Mouse (Mus musculus) liver, adult 2 months (tissue): ENCODE data around the gene Fndc3b. TPM values are rescaled to one million over a fixed set of nuclear protein-coding genes. Genes with fewer than 3 reads are reported as not detected.

ENCODE experiments used
- DNase-seq: peaks from one replicate; pipeline ENCODE4 v3.0.0-alpha.2; 2011; ENCODE audit warnings: low read depth, low spot score; ENCODE audit errors: extremely low read depth
- H3K27ac ChIP-seq: fragments of 200-500 bp; replicated peaks from 2 replicates; pipeline ENCODE4 v1.5.1; 2012; ENCODE audit warnings: low read depth, mild to moderate bottlenecking, control low read depth, inconsistent platforms, low read length; ENCODE audit not compliant: insufficient read depth
- H3K27me3 ChIP-seq: fragments of 200-500 bp; 2 replicates; pipeline ENCODE4 v1.6.1; 2012; ENCODE audit warnings: mild to moderate bottlenecking, moderate library complexity, low read length, inconsistent platforms; ENCODE audit not compliant: control insufficient read depth, insufficient read depth
- H3K36me3 ChIP-seq: fragments of 200-500 bp; 2 replicates; pipeline ENCODE4 v1.6.1; 2012; ENCODE audit warnings: low read length, inconsistent platforms; ENCODE audit not compliant: control insufficient read depth, insufficient read depth
- H3K4me1 ChIP-seq: fragments of 200-500 bp; 2 replicates; pipeline ENCODE4 v1.6.1; 2011; ENCODE audit warnings: low read length; ENCODE audit not compliant: control insufficient read depth, insufficient read depth
- H3K4me3 ChIP-seq: fragments of 200-500 bp; 2 replicates; pipeline ENCODE4 v1.5.1; 2011; ENCODE audit warnings: low read depth, mild to moderate bottlenecking, control low read depth, low read length, moderate library complexity; ENCODE audit not compliant: insufficient read depth
- H3K79me2 ChIP-seq: fragments of 200-500 bp; 2 replicates; pipeline ENCODE4 v1.6.1; 2012; ENCODE audit warnings: inconsistent platforms, mild to moderate bottlenecking, low read length, moderate library complexity; ENCODE audit not compliant: control insufficient read depth, insufficient read depth
- H3K9ac ChIP-seq: fragments of 200-500 bp; 2 replicates; pipeline ENCODE4 v1.6.1; 2012; ENCODE audit warnings: low read depth, mild to moderate bottlenecking, control low read depth, inconsistent platforms, low read length
- CTCF ChIP-seq: fragments of 200-500 bp; IDR thresholded peaks from 2 replicates; pipeline ENCODE4 v1.5.1; 2011; ENCODE audit warnings: low read depth, low read length, control low read depth
- POLR2A ChIP-seq: fragments of 200-500 bp; IDR thresholded peaks from 2 replicates; pipeline ENCODE4 v1.6.1; 2011; ENCODE audit warnings: low read length, control low read depth; ENCODE audit not compliant: insufficient read depth; ENCODE audit errors: extremely low read depth
- WGBS: fragments of 180-500 bp; shearing (Covaris S2); methylation state at CpG from one replicate; pipeline ENCODE4 v1.1.7; 2018; 5-methylcytosine and 5-hydroxymethylcytosine counted together
- polyA plus RNA-seq: library from polyadenylated mRNA; depleted of rRNA; stranded (reverse); fragments of >200 nt; gene quantifications from 2 replicates; pipeline ENCODE4 v1.2.3, GENCODE M21; 2012
- total RNA-seq: library from RNA; depleted of rRNA; stranded (reverse); fragments of >200 nt; gene quantifications from 2 replicates; pipeline ENCODE4 v1.2.3, GENCODE M21; 2014

Gene Fndc3b
- total and polyA plus RNA-seq, 2 experiments: 3.3 to 9.4 TPM

GRCm38 (mm10) chr3:27462316-27462902, 248.7 kb downstream of the Fndc3b start:
- H3K27me3 ChIP-seq: no peaks in the 10 kb centered on the region
- no peak overlapping the region for H3K4me3 ChIP-seq
- TF ChIP-seq POLR2A (no peak), CTCF (no peak)
- WGBS: 91% methylated on average over 9 of the region's 9 CpGs
- no peaks in the 10 kb centered on the region for H3K4me1 ChIP-seq
- no peaks in the 10 kb centered on the region for H3K79me2 ChIP-seq
- H3K9ac ChIP-seq: no peak overlapping the region
- peaks cover 30% of the 10 kb centered on the region for H3K36me3 ChIP-seq
- H3K27ac ChIP-seq: no peak overlapping the region
- DNase-seq: no peak

GRCm38 (mm10) chr3:27461861-27462260, 249.2 kb downstream of the Fndc3b start:
- no peaks in the 10 kb centered on the region for H3K27me3 ChIP-seq
- 93% methylated on average over 7 of the region's 7 CpGs for WGBS
- peaks cover 34% of the 10 kb centered on the region for H3K36me3 ChIP-seq
- H3K79me2 ChIP-seq: no peaks in the 10 kb centered on the region
- H3K27ac ChIP-seq: no peak overlapping the region
- DNase-seq: no peak
- H3K9ac ChIP-seq: no peak overlapping the region
- H3K4me3 ChIP-seq: no peak overlapping the region
- TF ChIP-seq POLR2A: no peak
- TF ChIP-seq CTCF: no peak
- no peaks in the 10 kb centered on the region for H3K4me1 ChIP-seq

GRCm38 (mm10) chr3:27461037-27461436, 250.1 kb downstream of the Fndc3b start:
- no peak for TF ChIP-seq POLR2A
- TF ChIP-seq CTCF: peak; percentile 70
- 66% methylated on average over 1 of the region's 1 CpGs for WGBS
- Histone ChIP-seq H3K27ac (no peak overlapping the region), H3K36me3 (peaks cover 38% of the 10 kb centered on the region), H3K4me3 (no peak overlapping the region), H3K79me2 (no peaks in the 10 kb centered on the region), H3K4me1 (no peaks in the 10 kb centered on the region), H3K27me3 (no peaks in the 10 kb centered on the region), H3K9ac (no peak overlapping the region)
- DNase-seq: peak; percentile 58

- H3K36me3 ChIP-seq: peaks cover 33% of the 10 kb centered on the region
- WGBS: 94% methylated on average over 9 of the region's 9 CpGs
- H3K4me1 ChIP-seq: no peaks in the 10 kb centered on the region
- no peak overlapping the region for H3K4me3 ChIP-seq
- H3K27ac ChIP-seq: no peak overlapping the region
- no peaks in the 10 kb centered on the region for H3K27me3 ChIP-seq
- DNase-seq: no peak
- H3K9ac ChIP-seq: no peak overlapping the region
- H3K79me2 ChIP-seq: no peaks in the 10 kb centered on the region
- no peak for TF ChIP-seq POLR2A
- no peak for TF ChIP-seq CTCF
Observed at GRCm38 (mm10) chr3:27458416-27458815, 252.7 kb downstream of the Fndc3b start.

GRCm38 (mm10) chr3:27456514-27456913, 254.6 kb downstream of the Fndc3b start:
- WGBS: 82% methylated on average over 14 of the region's 14 CpGs
- Histone ChIP-seq H3K79me2 (no peaks in the 10 kb centered on the region), H3K4me3 (no peak overlapping the region), H3K36me3 (peaks cover 31% of the 10 kb centered on the region), H3K4me1 (no peaks in the 10 kb centered on the region), H3K9ac (no peak overlapping the region), H3K27me3 (no peaks in the 10 kb centered on the region), H3K27ac (no peak overlapping the region)
- TF ChIP-seq CTCF: no peak
- TF ChIP-seq POLR2A: no peak
- DNase-seq: no peak

GRCm38 (mm10) chr3:27454402-27455195, 256.5 kb downstream of the Fndc3b start:
- 83% methylated on average over 8 of the region's 8 CpGs for WGBS
- Histone ChIP-seq H3K27ac (no peak overlapping the region), H3K36me3 (peaks cover 41% of the 10 kb centered on the region)

More at GRCm38 (mm10) chr3:27454402-27455195, 256.5 kb downstream of the Fndc3b start:
- Histone ChIP-seq H3K27me3 (no peaks in the 10 kb centered on the region), H3K9ac (no peak overlapping the region), H3K4me3 (no peak overlapping the region), H3K79me2 (no peaks in the 10 kb centered on the region), H3K4me1 (no peaks in the 10 kb centered on the region)
- DNase-seq: no peak
- TF ChIP-seq POLR2A (no peak), CTCF (no peak)
